Mouse (Mus musculus): ENCODE results near the gene Tmem242.
A peak's percentile ranks its signal among the peaks of the same experiment; 100 is the strongest.

The Tmem242 gene

DNA sequence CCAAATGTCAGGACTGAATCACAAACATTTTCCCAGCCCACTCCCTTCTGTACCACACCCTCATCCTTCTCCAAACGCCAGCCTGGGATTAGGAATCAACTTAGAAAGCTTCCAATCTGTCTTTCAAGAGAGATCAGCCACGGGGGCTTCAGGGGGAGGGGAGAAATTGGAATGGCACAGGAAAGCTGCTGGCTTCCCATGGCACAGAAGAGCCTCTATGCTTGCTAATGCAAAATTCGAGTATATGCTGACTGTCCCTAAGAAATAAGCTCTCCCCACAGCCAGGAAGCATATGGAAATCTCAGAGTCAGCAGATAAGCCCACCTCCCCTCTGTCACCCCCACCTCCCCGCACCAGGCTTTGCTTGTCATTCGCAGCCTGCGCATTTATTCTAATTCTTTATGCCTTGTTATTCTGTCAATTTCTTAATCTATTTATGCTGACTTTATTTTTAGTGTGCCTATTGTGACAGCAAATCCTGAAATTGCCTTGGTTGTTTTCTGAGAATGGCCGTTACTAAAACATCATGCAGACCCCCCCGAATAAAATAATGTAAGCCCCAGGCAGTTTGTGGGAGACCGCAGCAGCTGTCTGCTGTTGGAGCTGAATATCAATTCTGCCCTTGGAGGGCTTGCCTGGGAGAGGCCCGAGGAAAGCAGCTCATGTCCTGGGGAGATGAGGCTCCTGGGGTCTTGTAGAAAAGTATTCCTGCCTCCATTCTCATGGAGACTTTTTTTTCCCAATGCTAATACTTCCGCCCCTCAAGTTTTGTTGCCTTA lies 62.7 kb downstream of the Tmem242 start:
- no peak for DNase-seq (ENCODE audit: low spot score)

DNA sequence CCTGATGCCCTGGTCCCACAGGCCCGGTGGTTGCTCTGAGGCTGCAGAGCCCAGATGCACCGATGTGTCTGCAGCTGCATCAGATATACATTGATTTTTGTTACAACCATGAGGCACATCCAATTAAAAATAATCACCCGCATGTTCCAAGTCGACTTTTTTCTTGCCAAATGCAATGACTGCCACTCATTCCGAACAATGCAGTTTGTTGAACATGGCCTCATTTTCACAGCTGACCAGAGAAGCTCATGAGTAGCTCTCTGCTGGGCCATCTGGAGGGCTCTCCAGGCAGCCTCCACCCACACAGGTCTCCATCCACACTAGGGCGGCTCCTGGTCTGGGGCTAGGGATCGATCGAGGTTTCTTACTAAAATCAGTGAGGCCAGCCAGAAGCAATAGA lies 67.1 kb downstream of the Tmem242 start:
- DNase-seq (ENCODE audit: low spot score) = no peak

DNA sequence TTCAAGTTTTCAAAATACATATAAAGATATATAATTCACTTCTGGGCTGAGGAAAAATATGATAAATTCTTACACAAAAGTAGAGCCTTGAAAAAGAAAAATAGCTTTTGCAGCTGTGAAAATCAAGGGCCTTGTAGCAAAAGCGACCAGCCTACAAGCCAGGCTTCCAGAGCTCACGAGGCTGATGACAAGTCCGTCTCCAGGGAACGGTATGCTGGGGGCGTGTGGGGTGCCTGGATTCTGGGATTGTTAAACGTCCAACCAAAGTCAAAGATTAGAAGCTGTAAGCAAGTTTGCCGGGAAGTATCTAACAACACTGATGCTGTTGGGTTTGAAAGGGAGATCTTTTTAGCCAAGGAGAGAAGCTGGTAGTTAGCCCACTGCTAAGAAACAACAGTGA lies 68.5 kb downstream of the Tmem242 start:
- no peak for DNase-seq (ENCODE audit: low spot score)

DNA sequence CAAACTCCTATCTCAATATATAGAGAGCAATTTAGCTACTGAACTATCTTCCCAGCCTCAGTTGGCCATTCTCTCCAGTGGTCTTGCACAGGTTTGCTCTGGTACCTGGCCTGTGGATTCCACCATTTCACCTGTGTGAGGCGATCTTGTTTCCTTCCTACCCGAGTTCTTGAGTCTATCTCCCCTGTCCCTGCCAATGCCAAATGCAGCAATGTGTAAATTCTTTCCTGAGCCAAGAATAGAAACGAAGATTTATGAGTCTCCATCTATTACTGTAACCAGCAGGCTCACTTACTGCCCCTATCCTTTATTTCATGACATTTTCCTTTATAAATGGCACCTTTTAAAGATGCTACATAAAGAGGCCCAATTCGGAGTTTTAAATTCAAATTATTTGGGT lies 69.0 kb downstream of the Tmem242 start:
- no peak for DNase-seq (ENCODE audit: low spot score)

DNA sequence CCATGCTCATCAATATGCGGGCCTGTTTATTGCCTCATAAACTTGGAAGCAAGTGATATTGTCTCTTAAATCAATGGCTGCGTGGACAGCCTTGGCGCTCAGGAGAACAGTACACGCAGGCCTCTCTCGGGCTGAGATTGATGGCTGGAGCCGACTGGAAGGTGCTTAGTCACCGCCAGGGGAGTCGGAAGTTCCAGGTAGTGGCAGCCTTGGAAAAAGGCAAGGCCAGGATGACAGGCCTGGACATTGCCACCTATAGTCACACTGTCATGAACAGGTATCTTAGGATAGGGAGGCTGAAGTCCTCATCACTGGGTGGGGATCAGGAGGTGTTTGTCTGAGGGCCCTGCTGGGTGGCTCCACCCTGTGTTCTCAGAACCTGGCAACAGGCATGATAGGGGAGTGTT lies 74.1 kb downstream of the Tmem242 start:
- DNase-seq (ENCODE audit: low spot score) = peak; percentile 6

Data from embryo, embryonic 10.5 days (tissue).